ENCODE assay signal across 8 mouse cellular contexts in genomic region chr10:79916081-79916480, GRCm38 (mm10). TPM values are rescaled to one million over a fixed set of nuclear protein-coding genes. Genes with fewer than 3 reads are reported as not detected.
DNase-seq lines count a peak whose midpoint lies in the region; ATAC-seq and TF ChIP-seq lines count a peak whose summit lies in the region.

No protein-coding gene starts in this region.

- peak overlapping the region; percentile 94 for H3K9ac ChIP-seq in heart, embryonic 13.5 days
- H3K9ac ChIP-seq in ES-E14 (ENCODE audit: insufficient read depth, low read depth, low read length, poor library complexity, severe bottlenecking): peak overlapping the region; percentile 83
- peak overlapping the region; percentile 98 for H3K9ac ChIP-seq in forebrain, embryonic 16.5 days (replicated peaks; ENCODE audit: low read depth, low read length)
- H3K9ac ChIP-seq in liver, embryonic 15.5 days: peak overlapping the region; percentile 88

- H3K9me3 ChIP-seq in heart, embryonic 13.5 days: no peaks in the 10 kb centered on the region
- H3K9me3 ChIP-seq in ES-E14 (ENCODE audit: control insufficient read depth, insufficient read depth, low read depth, low read length): no peaks in the 10 kb centered on the region
- no peaks in the 10 kb centered on the region for H3K9me3 ChIP-seq in forebrain, embryonic 16.5 days (ENCODE audit: control insufficient read depth, low read length)
- no peaks in the 10 kb centered on the region for H3K9me3 ChIP-seq in liver, embryonic 15.5 days (replicated peaks)

- peaks cover 39% of the 10 kb centered on the region for H3K27me3 ChIP-seq in heart, embryonic 13.5 days (replicated peaks)
- H3K27me3 ChIP-seq in forebrain, embryonic 16.5 days (replicated peaks; ENCODE audit: control insufficient read depth, insufficient read depth, low read length): peaks cover 37% of the 10 kb centered on the region
- peaks cover 42% of the 10 kb centered on the region for H3K27me3 ChIP-seq in liver, embryonic 15.5 days

- H3K4me1 ChIP-seq in heart, embryonic 13.5 days: peaks cover 55% of the 10 kb centered on the region
- H3K4me1 ChIP-seq in ES-E14 (ENCODE audit: control insufficient read depth in 2 of 2, insufficient read depth in 2 of 2, low read length in 2 of 2, poor library complexity in 1 of 2): peaks cover 3 to 25% of the 10 kb centered on the region in 2 experiments; a peak in 2 of 4 replicates
- peaks cover 36% of the 10 kb centered on the region for H3K4me1 ChIP-seq in forebrain, embryonic 16.5 days (replicated peaks; ENCODE audit: control insufficient read depth, insufficient read depth, low read length)
- peaks cover 93% of the 10 kb centered on the region for H3K4me1 ChIP-seq in liver, embryonic 15.5 days (replicated peaks)

- WGBS in heart, embryonic 13.5 days: 11% methylated on average over 8 of the region's 8 CpGs
- 4% methylated on average over 8 of the region's 8 CpGs for WGBS in forebrain, embryonic 16.5 days
- 8% methylated on average over 8 of the region's 8 CpGs for WGBS in liver, embryonic 15.5 days (ENCODE audit: insufficient replicate concordance)

- H3K4me2 ChIP-seq in heart, embryonic 13.5 days: peak overlapping the region; percentile 86
- peak overlapping the region; percentile 97 for H3K4me2 ChIP-seq in forebrain, embryonic 16.5 days (ENCODE audit: low read length)
- H3K4me2 ChIP-seq in liver, embryonic 15.5 days: peak overlapping the region; percentile 97

- peaks cover 24% of the 10 kb centered on the region for H3K36me3 ChIP-seq in heart, embryonic 13.5 days
- H3K36me3 ChIP-seq in ES-E14 (ENCODE audit: control insufficient read depth, insufficient read depth, low read length, poor library complexity, severe bottlenecking): no peaks in the 10 kb centered on the region; the same call in 1 of the 2 replicates
- 0 out of 2 replicates have a peak, but pooled peaks cover 2% of the 10 kb centered on the region for H3K36me3 ChIP-seq in forebrain, embryonic 16.5 days (ENCODE audit: control insufficient read depth, insufficient read depth)
- H3K36me3 ChIP-seq in liver, embryonic 15.5 days (replicated peaks): peaks cover 21% of the 10 kb centered on the region; the same call in 1 of the 2 replicates

- peak overlapping the region; percentile 67 for H3K4me3 ChIP-seq in heart, embryonic 13.5 days
- peak overlapping the region; percentile 72 for H3K4me3 ChIP-seq in ES-E14 (ENCODE audit: insufficient read depth in 1 of 2, low read depth in 1 of 2, low read length in 2 of 2, poor library complexity in 1 of 2, severe bottlenecking in 1 of 2)
- peak overlapping the region; percentile 91 for H3K4me3 ChIP-seq in forebrain, embryonic 16.5 days (replicated peaks; ENCODE audit: low read length)
- peak overlapping the region; percentile 77 for H3K4me3 ChIP-seq in liver, embryonic 15.5 days (replicated peaks)

- in situ Hi-C loops in ES-E14 (cut with MboI; ENCODE audit: low sequenced_read_pairs in 2 of 2, unreplicated experiment in 2 of 2): no loop called here

- no peak for DNase-seq in heart, adult 18-20 months
- no peak for DNase-seq in ES-E14 (ENCODE audit: low read depth, low spot score)
- no peak for DNase-seq in urinary bladder, postnatal 14 days (ENCODE audit: low spot score)
- DNase-seq in frontal cortex, postnatal 25 days (ENCODE audit: low spot score in 2 of 2): no peak
- no peak for DNase-seq in thymus, adult 18-20 months

- peak overlapping the region; percentile 54; the same call in 1 of the 2 replicates for H3K27ac ChIP-seq in heart, embryonic 13.5 days (replicated peaks)
- no peak overlapping the region for H3K27ac ChIP-seq in ES-E14 (ENCODE audit: insufficient read depth, low read depth, low read length, poor library complexity, severe bottlenecking)
- H3K27ac ChIP-seq in forebrain, embryonic 16.5 days (ENCODE audit: low read length): peak overlapping the region; percentile 80; the same call in 1 of the 2 replicates
- peak overlapping the region; percentile 87 for H3K27ac ChIP-seq in liver, embryonic 15.5 days (replicated peaks)

- no peak for ATAC-seq in heart, embryonic 13.5 days (ENCODE audit: extremely low read depth, insufficient number of reproducible peaks, low FRiP score, low TSS enrichment)
- no peak for ATAC-seq in forebrain, embryonic 16.5 days
- no peak for ATAC-seq in liver, embryonic 15.5 days (ENCODE audit: insufficient read depth)

TF ChIP-seq in ES-E14, 5 proteins besides CTCF, POLR2A, EP300 and RAD21:
- TF ChIP-seq ZNF384 (IDR thresholded peaks at IDR 0.05; ENCODE audit: low read depth, low read length): no peak
- TF ChIP-seq ZC3H11A (IDR thresholded peaks at IDR 0.05; ENCODE audit: borderline replicate concordance, low read depth, low read length): no peak
- TF ChIP-seq CHD2 (IDR thresholded peaks at IDR 0.05; ENCODE audit: low read depth, low read length): no peak
- TF ChIP-seq HCFC1 (IDR thresholded peaks at IDR 0.05; ENCODE audit: borderline replicate concordance, insufficient read depth, low read length): no peak
- no peak for TF ChIP-seq MAFK (IDR thresholded peaks at IDR 0.05; ENCODE audit: insufficient read depth, low read depth, low read length)

RNA-seq across cellular contexts. Expression of gene Kiss1r, which starts 0.7 kb away (rescaled TPM):
- polyA plus RNA-seq in heart, embryonic 13.5 days (2015; fragmentation: Nextera tagmentation; extraction: Ambion mirVana): 0.60 and 0.67 TPM in 2 replicates
- under 1 TPM; 0.17 to 0.46 TPM for total RNA-seq in heart, adult 18-20 months (2021)
- 0.85 and 2.4 TPM in 2 replicates for total RNA-seq in ES-E14 (2012; rRNA removed)
- 2.7 and 3.6 TPM in 2 replicates for polyA plus RNA-seq in forebrain, embryonic 16.5 days (2015; fragmentation: Nextera tagmentation; extraction: Ambion mirVana)
- 0.32 and 0.37 TPM in 2 replicates for polyA plus RNA-seq in liver, embryonic 15.5 days (2015; fragmentation: Nextera tagmentation; extraction: Ambion mirVana)

RNA-seq across cellular contexts. Expression of gene R3hdm4, which starts 4.9 kb away (rescaled TPM):
- 95.6 and 100 TPM in 2 replicates for polyA plus RNA-seq in heart, embryonic 13.5 days (2015; fragmentation: Nextera tagmentation; extraction: Ambion mirVana)
- total RNA-seq in heart, adult 18-20 months (2021): 10 to 100 TPM; 75.3 to 78.2 TPM
- 24.0 and 28.2 TPM in 2 replicates for total RNA-seq in ES-E14 (2012; rRNA removed)
- 289 and 309 TPM in 2 replicates for polyA plus RNA-seq in forebrain, embryonic 16.5 days (2015; fragmentation: Nextera tagmentation; extraction: Ambion mirVana)
- 52.4 and 55.6 TPM in 2 replicates for polyA plus RNA-seq in liver, embryonic 15.5 days (2015; fragmentation: Nextera tagmentation; extraction: Ambion mirVana)

RNA-seq across cellular contexts. Expression of gene Gm26602, which starts 5.4 kb away (rescaled TPM):
- 1.7 TPM in 1 of 2 replicates, not detected in the other for polyA plus RNA-seq in heart, embryonic 13.5 days (2015; fragmentation: Nextera tagmentation; extraction: Ambion mirVana)
- not detected for total RNA-seq in heart, adult 18-20 months (2021)
- 2.3 and 8.3 TPM in 2 replicates for total RNA-seq in ES-E14 (2012; rRNA removed)
- polyA plus RNA-seq in forebrain, embryonic 16.5 days (2015; fragmentation: Nextera tagmentation; extraction: Ambion mirVana): 17.7 and 36.3 TPM in 2 replicates
- not detected in 2 replicates for polyA plus RNA-seq in liver, embryonic 15.5 days (2015; fragmentation: Nextera tagmentation; extraction: Ambion mirVana)

RNA-seq across cellular contexts. Expression of gene Med16, which starts 7.4 kb away (rescaled TPM):
- 41.8 and 42.1 TPM in 2 replicates for polyA plus RNA-seq in heart, embryonic 13.5 days (2015; fragmentation: Nextera tagmentation; extraction: Ambion mirVana)
- total RNA-seq in heart, adult 18-20 months (2021): 10 to 100 TPM; 50.4 to 56.7 TPM
- 21.0 and 24.9 TPM in 2 replicates for total RNA-seq in ES-E14 (2012; rRNA removed)
- polyA plus RNA-seq in forebrain, embryonic 16.5 days (2015; fragmentation: Nextera tagmentation; extraction: Ambion mirVana): 53.8 and 54.0 TPM in 2 replicates
- 16.4 and 18.0 TPM in 2 replicates for polyA plus RNA-seq in liver, embryonic 15.5 days (2015; fragmentation: Nextera tagmentation; extraction: Ambion mirVana)

RNA-seq across cellular contexts. Expression of gene Arid3a, which starts 10.8 kb away (rescaled TPM):
- polyA plus RNA-seq in heart, embryonic 13.5 days (2015; fragmentation: Nextera tagmentation; extraction: Ambion mirVana): 3.4 and 4.2 TPM in 2 replicates
- 1 to 10 TPM; 1.0 to 1.1 TPM for total RNA-seq in heart, adult 18-20 months (2021)
- 10.8 and 16.3 TPM in 2 replicates for total RNA-seq in ES-E14 (2012; rRNA removed)
- 2.4 and 3.5 TPM in 2 replicates for polyA plus RNA-seq in forebrain, embryonic 16.5 days (2015; fragmentation: Nextera tagmentation; extraction: Ambion mirVana)
- polyA plus RNA-seq in liver, embryonic 15.5 days (2015; fragmentation: Nextera tagmentation; extraction: Ambion mirVana): 6.1 and 7.4 TPM in 2 replicates
